Mouse (Mus musculus) cortical plate, adult 2 months (tissue): ENCODE measurements around the gene Smim6. TPM values are rescaled to one million over a fixed set of nuclear protein-coding genes. Genes with fewer than 3 reads are reported as not detected.
A peak's percentile ranks its signal among the peaks of the same experiment; 100 is the strongest.

Experiments
- H3K27ac ChIP-seq: fragments of 200-500 bp; 2 replicates; pipeline ENCODE4 v1.5.1; 2012; ENCODE audit warnings: low read length, control low read depth, inconsistent platforms; ENCODE audit not compliant: insufficient read depth
- H3K4me1 ChIP-seq: fragments of 200-500 bp; 2 replicates; pipeline ENCODE4 v1.6.1; 2011; ENCODE audit warnings: low read length; ENCODE audit not compliant: control insufficient read depth, insufficient read depth
- H3K4me3 ChIP-seq: fragments of 200-500 bp; 2 replicates; pipeline ENCODE4 v1.5.1; 2011; ENCODE audit warnings: mild to moderate bottlenecking, low read length, control low read depth; ENCODE audit not compliant: insufficient read depth
- CTCF ChIP-seq: fragments of 200-500 bp; IDR thresholded peaks from 2 replicates; pipeline ENCODE4 v1.5.1; 2011; ENCODE audit warnings: mild to moderate bottlenecking, control low read depth, low read length; ENCODE audit not compliant: insufficient read depth; ENCODE audit errors: extremely low read depth
- POLR2A ChIP-seq: fragments of 200-500 bp; IDR thresholded peaks from 2 replicates; pipeline ENCODE4 v1.6.1; 2011; ENCODE audit warnings: mild to moderate bottlenecking, low read length, control low read depth; ENCODE audit not compliant: insufficient read depth; ENCODE audit errors: extremely low read depth
- polyA plus RNA-seq: library from polyadenylated mRNA; depleted of rRNA; stranded (reverse); fragments of >200 nt; gene quantifications from 2 replicates; pipeline ENCODE4 v1.2.3, GENCODE M21; 2012

The Smim6 gene
- polyA plus RNA-seq, 1 experiment, result not detected

GRCm38 (mm10) chr11:115906116-115906515, 5.7 kb upstream of the Smim6 start:
- H3K4me1 ChIP-seq, result no peaks in the 10 kb centered on the region
- H3K27ac ChIP-seq, result no peak overlapping the region
- TF ChIP-seq CTCF (no peak), POLR2A (no peak)
- H3K4me3 ChIP-seq, result no peak overlapping the region

GRCm38 (mm10) chr11:115906521-115906920, 5.3 kb upstream of the Smim6 start:
- TF ChIP-seq CTCF, result no peak
- no peak for TF ChIP-seq POLR2A
- Histone ChIP-seq H3K4me3 (no peak overlapping the region), H3K4me1 (no peaks in the 10 kb centered on the region), H3K27ac (no peak overlapping the region)

- Histone ChIP-seq H3K4me1 (no peaks in the 10 kb centered on the region), H3K4me3 (no peak overlapping the region)
- TF ChIP-seq CTCF (no peak), POLR2A (no peak)
Observed at GRCm38 (mm10) chr11:115911134-115911561, 669 bp upstream of the Smim6 start.

GRCm38 (mm10) chr11:115916579-115916978, 4.8 kb downstream of the Smim6 start:
- Histone ChIP-seq H3K4me1 (no peaks in the 10 kb centered on the region), H3K27ac (no peak overlapping the region), H3K4me3 (no peak overlapping the region)
- TF ChIP-seq CTCF (no peak), POLR2A (no peak)

More at GRCm38 (mm10) chr11:115911134-115911561, 669 bp upstream of the Smim6 start:
- no peak overlapping the region for H3K27ac ChIP-seq

- Histone ChIP-seq H3K4me3 (no peak overlapping the region), H3K27ac (no peak overlapping the region), H3K4me1 (no peaks in the 10 kb centered on the region)
- TF ChIP-seq CTCF (no peak), POLR2A (no peak)
Observed at GRCm38 (mm10) chr11:115918637-115919036, 6.8 kb downstream of the Smim6 start.

- H3K27ac ChIP-seq, result no peak overlapping the region
- no peaks in the 10 kb centered on the region for H3K4me1 ChIP-seq
- TF ChIP-seq POLR2A, result no peak
- no peak for TF ChIP-seq CTCF
- no peak overlapping the region for H3K4me3 ChIP-seq
Observed at GRCm38 (mm10) chr11:115919073-115919472, 7.3 kb downstream of the Smim6 start.

GRCm38 (mm10) chr11:115920110-115920818, 8.4 kb downstream of the Smim6 start:
- no peak for TF ChIP-seq POLR2A
- TF ChIP-seq CTCF, result peak; percentile 72
- Histone ChIP-seq H3K4me1 (no peaks in the 10 kb centered on the region), H3K27ac (no peak overlapping the region), H3K4me3 (no peak overlapping the region)

GRCm38 (mm10) chr11:115921986-115922385, 10.2 kb downstream of the Smim6 start:
- Histone ChIP-seq H3K4me1 (no peaks in the 10 kb centered on the region), H3K27ac (no peak overlapping the region), H3K4me3 (no peak overlapping the region)
- TF ChIP-seq CTCF (no peak), POLR2A (no peak)

- H3K4me1 ChIP-seq, result no peaks in the 10 kb centered on the region; the same call in 1 of the 2 replicates
- TF ChIP-seq CTCF (no peak), POLR2A (no peak)
- H3K27ac ChIP-seq, result no peak overlapping the region
- no peak overlapping the region for H3K4me3 ChIP-seq
Observed at GRCm38 (mm10) chr11:115929031-115929430, 17.2 kb downstream of the Smim6 start.

GRCm38 (mm10) chr11:115929818-115930217, 18.0 kb downstream of the Smim6 start:
- Histone ChIP-seq H3K4me1 (peaks cover 1% of the 10 kb centered on the region; the same call in 1 of the 2 replicates), H3K27ac (no peak overlapping the region), H3K4me3 (no peak overlapping the region)
- TF ChIP-seq CTCF, result no peak
- TF ChIP-seq POLR2A, result no peak

- H3K27ac ChIP-seq, result no peak overlapping the region
- no peak for TF ChIP-seq CTCF
- no peak for TF ChIP-seq POLR2A
- peaks cover 1% of the 10 kb centered on the region; the same call in 1 of the 2 replicates for H3K4me1 ChIP-seq
- H3K4me3 ChIP-seq, result no peak overlapping the region
Observed at GRCm38 (mm10) chr11:115931235-115931634, 19.4 kb downstream of the Smim6 start.
